ENCODE assay signal across 9 mouse cellular contexts in the genomic region with DNA sequence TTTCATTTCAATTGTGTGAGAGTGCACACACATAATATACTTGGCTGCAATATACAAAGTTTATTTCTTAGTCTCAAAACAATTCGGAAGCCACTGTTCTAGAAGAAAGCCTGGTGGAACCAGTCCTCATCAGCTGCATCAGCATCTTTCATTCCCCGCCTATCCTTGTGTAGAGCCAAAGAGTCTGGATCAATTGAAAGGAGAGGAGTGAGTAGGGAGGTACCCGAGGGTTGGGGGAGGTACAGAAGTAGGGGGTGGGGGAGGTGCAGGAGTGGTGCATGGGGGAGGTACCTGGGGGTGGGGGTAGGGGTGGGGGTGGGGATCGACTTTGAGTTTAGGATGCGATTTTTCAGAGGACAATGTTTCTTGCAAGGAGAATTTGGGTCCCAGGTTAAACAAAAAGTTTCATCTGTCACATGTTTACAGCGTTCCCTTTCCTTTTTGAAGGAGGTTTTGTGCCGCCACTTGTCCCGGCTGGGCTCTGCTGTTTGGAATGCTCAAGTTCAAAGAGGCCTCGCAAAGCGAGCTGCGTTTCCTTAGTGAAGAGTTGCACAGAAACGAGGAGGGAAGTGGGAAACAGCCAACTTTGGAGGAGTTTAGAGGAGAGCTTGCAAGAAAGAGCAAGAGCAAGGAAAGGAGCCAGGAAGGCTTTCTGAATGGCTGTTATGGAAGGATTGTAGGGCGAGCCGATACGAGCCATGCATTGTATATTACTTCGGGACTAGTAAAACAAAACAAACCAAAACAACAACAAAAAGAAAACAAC.
A peak's percentile ranks its signal among the peaks of the same experiment; 100 is the strongest.
DNase-seq lines count a peak whose midpoint lies in the region; ATAC-seq and TF ChIP-seq lines count a peak whose summit lies in the region.
"Had no signal": no experiment of that assay in that cellular context is flagged by ENCODE, and none has a peak within 500 bp of the region (broad histone marks: within the 10 kb centered on the region; RNA-seq: fewer than 3 reads in every experiment).

No protein-coding gene starts in this region.

- no peaks in the 10 kb centered on the region for H3K9me3 ChIP-seq in intestine, embryonic 14.5 days (ENCODE audit: control insufficient read depth, low read length)
- H3K9me3 ChIP-seq in intestine, postnatal 0 days (ENCODE audit: control insufficient read depth) = no peaks in the 10 kb centered on the region
- H3K9me3 ChIP-seq in embryonic facial prominence, embryonic 13.5 days = no peaks in the 10 kb centered on the region
- no peaks in the 10 kb centered on the region for H3K9me3 ChIP-seq in hindbrain, embryonic 15.5 days
- 0 out of 2 replicates have a peak, but pooled peaks cover 8% of the 10 kb centered on the region for H3K9me3 ChIP-seq in limb, embryonic 12.5 days

- no peak overlapping the region for H3K4me3 ChIP-seq in intestine, embryonic 14.5 days (ENCODE audit: low read depth, low read length)
- H3K4me3 ChIP-seq in intestine, postnatal 0 days (ENCODE audit: low read depth, low read length) = no peak overlapping the region
- H3K4me3 ChIP-seq in embryonic facial prominence, embryonic 13.5 days = peak overlapping the region; percentile 23
- H3K4me3 ChIP-seq in hindbrain, embryonic 15.5 days = no peak overlapping the region
- peak overlapping the region; percentile 26 for H3K4me3 ChIP-seq in limb, embryonic 12.5 days (replicated peaks)

- no peaks in the 10 kb centered on the region for H3K27me3 ChIP-seq in intestine, embryonic 14.5 days (replicated peaks; ENCODE audit: control insufficient read depth, insufficient read depth, low read length)
- no peaks in the 10 kb centered on the region for H3K27me3 ChIP-seq in intestine, postnatal 0 days (replicated peaks; ENCODE audit: control insufficient read depth, insufficient read depth, low read length)
- H3K27me3 ChIP-seq in embryonic facial prominence, embryonic 13.5 days = no peaks in the 10 kb centered on the region
- no peaks in the 10 kb centered on the region for H3K27me3 ChIP-seq in hindbrain, embryonic 15.5 days
- no peaks in the 10 kb centered on the region for H3K27me3 ChIP-seq in limb, embryonic 12.5 days
- H3K27me3 ChIP-seq: Patski had no signal

- H3K36me3 ChIP-seq in intestine, embryonic 14.5 days (ENCODE audit: control insufficient read depth, insufficient read depth, low read length) = no peaks in the 10 kb centered on the region
- H3K36me3 ChIP-seq in intestine, postnatal 0 days (ENCODE audit: control insufficient read depth, insufficient read depth) = no peaks in the 10 kb centered on the region
- no peaks in the 10 kb centered on the region for H3K36me3 ChIP-seq in embryonic facial prominence, embryonic 13.5 days
- no peaks in the 10 kb centered on the region for H3K36me3 ChIP-seq in hindbrain, embryonic 15.5 days
- no peaks in the 10 kb centered on the region for H3K36me3 ChIP-seq in limb, embryonic 12.5 days

- no peaks in the 10 kb centered on the region for H3K4me1 ChIP-seq in intestine, embryonic 14.5 days (replicated peaks; ENCODE audit: control insufficient read depth, insufficient read depth, low read length)
- H3K4me1 ChIP-seq in intestine, postnatal 0 days (replicated peaks; ENCODE audit: control insufficient read depth, insufficient read depth, low read length) = no peaks in the 10 kb centered on the region
- H3K4me1 ChIP-seq in embryonic facial prominence, embryonic 13.5 days = peaks cover 10% of the 10 kb centered on the region
- 0 out of 2 replicates have a peak, but pooled peaks cover 4% of the 10 kb centered on the region for H3K4me1 ChIP-seq in hindbrain, embryonic 15.5 days (replicated peaks)
- H3K4me1 ChIP-seq in limb, embryonic 12.5 days (replicated peaks) = 0 out of 2 replicates have a peak, but pooled peaks cover 11% of the 10 kb centered on the region

- 26% methylated on average over 16 of the region's 16 CpGs for WGBS in intestine, embryonic 14.5 days
- 41% methylated on average over 16 of the region's 16 CpGs for WGBS in intestine, postnatal 0 days
- 21% methylated on average over 16 of the region's 16 CpGs for WGBS in embryonic facial prominence, embryonic 13.5 days
- WGBS in hindbrain, embryonic 15.5 days = 24% methylated on average over 16 of the region's 16 CpGs
- 22% methylated on average over 16 of the region's 16 CpGs for WGBS in limb, embryonic 12.5 days

- ATAC-seq in intestine, embryonic 14.5 days (replicated peaks; ENCODE audit: low FRiP score, low TSS enrichment, low read depth) = no peak
- ATAC-seq in intestine, postnatal 0 days = no peak
- ATAC-seq in embryonic facial prominence, embryonic 13.5 days (ENCODE audit: insufficient number of reproducible peaks, insufficient read depth, low FRiP score, low TSS enrichment, low read depth) = no peak
- peak; percentile 81 for ATAC-seq in hindbrain, embryonic 15.5 days (ENCODE audit: low FRiP score, low read depth)
- ATAC-seq in limb, embryonic 12.5 days (ENCODE audit: insufficient number of reproducible peaks, insufficient read depth, low FRiP score, low TSS enrichment, low read depth) = no peak
- no peak for ATAC-seq in monocyte, adult 5-6 weeks (replicated peaks; ENCODE audit: insufficient number of reproducible peaks, low FRiP score, low TSS enrichment, poor library complexity, severe bottlenecking)
- ATAC-seq: Patski had no signal

- peak overlapping the region; percentile 33 for H3K4me2 ChIP-seq in intestine, embryonic 14.5 days (ENCODE audit: low read length)
- H3K4me2 ChIP-seq in intestine, postnatal 0 days (replicated peaks; ENCODE audit: low read depth) = no peak overlapping the region
- H3K4me2 ChIP-seq in embryonic facial prominence, embryonic 13.5 days = peak overlapping the region; percentile 50
- peak overlapping the region; percentile 28 for H3K4me2 ChIP-seq in hindbrain, embryonic 15.5 days
- peak overlapping the region; percentile 48 for H3K4me2 ChIP-seq in limb, embryonic 12.5 days

- H3K27ac ChIP-seq in intestine, embryonic 14.5 days (ENCODE audit: low read depth) = no peak overlapping the region
- H3K27ac ChIP-seq in intestine, postnatal 0 days (ENCODE audit: low read depth, low read length) = no peak overlapping the region
- 0 out of 2 replicates have a peak overlapping the region, but pooled peaks have one; percentile 7 for H3K27ac ChIP-seq in embryonic facial prominence, embryonic 13.5 days
- H3K27ac ChIP-seq in hindbrain, embryonic 15.5 days (replicated peaks) = peak overlapping the region; percentile 57; the same call in 1 of the 2 replicates
- H3K27ac ChIP-seq in limb, embryonic 12.5 days = peak overlapping the region; percentile 31; the same call in 1 of the 2 replicates

- no peak for TF ChIP-seq CTCF in intestine, postnatal 0 days (IDR thresholded peaks at IDR 0.05; ENCODE audit: low read depth)

- H3K9ac ChIP-seq in intestine, embryonic 14.5 days (ENCODE audit: low read length) = no peak overlapping the region
- H3K9ac ChIP-seq in intestine, postnatal 0 days (ENCODE audit: low read depth, low read length) = no peak overlapping the region
- H3K9ac ChIP-seq in embryonic facial prominence, embryonic 13.5 days = 0 out of 2 replicates have a peak overlapping the region, but pooled peaks have one; percentile 51
- H3K9ac ChIP-seq in hindbrain, embryonic 15.5 days = no peak overlapping the region
- H3K9ac ChIP-seq in limb, embryonic 12.5 days (replicated peaks) = peak overlapping the region; percentile 34

- no peak for DNase-seq in intestine, embryonic 14.5 days (ENCODE audit: low spot score)
- peak; percentile 24 for DNase-seq in neural tube, embryonic 10.5 days (ENCODE audit: extremely low spot score, low spot score)
- no peak for DNase-seq in spleen, postnatal 36 days (ENCODE audit: low spot score in 2 of 2)

Comparison
In these comparisons a context has a peak if more than half of its experiments do, and no peak if none do; other contexts are left out.
1. H3K27ac ChIP-seq: peak in embryonic facial prominence, embryonic 13.5 days (single experiment), hindbrain, embryonic 15.5 days (single experiment) and limb, embryonic 12.5 days (single experiment); none in intestine, embryonic 14.5 days (single experiment) and intestine, postnatal 0 days (single experiment).
2. H3K4me3 ChIP-seq: peak in embryonic facial prominence, embryonic 13.5 days (single experiment) and limb, embryonic 12.5 days (single experiment); none in intestine, embryonic 14.5 days (single experiment), intestine, postnatal 0 days (single experiment) and hindbrain, embryonic 15.5 days (single experiment).
3. H3K9ac ChIP-seq: peak in embryonic facial prominence, embryonic 13.5 days (single experiment) and limb, embryonic 12.5 days (single experiment); none in intestine, embryonic 14.5 days (single experiment), intestine, postnatal 0 days (single experiment) and hindbrain, embryonic 15.5 days (single experiment).